13 mouse cellular contexts compared by ENCODE assay signal in the genomic region with DNA sequence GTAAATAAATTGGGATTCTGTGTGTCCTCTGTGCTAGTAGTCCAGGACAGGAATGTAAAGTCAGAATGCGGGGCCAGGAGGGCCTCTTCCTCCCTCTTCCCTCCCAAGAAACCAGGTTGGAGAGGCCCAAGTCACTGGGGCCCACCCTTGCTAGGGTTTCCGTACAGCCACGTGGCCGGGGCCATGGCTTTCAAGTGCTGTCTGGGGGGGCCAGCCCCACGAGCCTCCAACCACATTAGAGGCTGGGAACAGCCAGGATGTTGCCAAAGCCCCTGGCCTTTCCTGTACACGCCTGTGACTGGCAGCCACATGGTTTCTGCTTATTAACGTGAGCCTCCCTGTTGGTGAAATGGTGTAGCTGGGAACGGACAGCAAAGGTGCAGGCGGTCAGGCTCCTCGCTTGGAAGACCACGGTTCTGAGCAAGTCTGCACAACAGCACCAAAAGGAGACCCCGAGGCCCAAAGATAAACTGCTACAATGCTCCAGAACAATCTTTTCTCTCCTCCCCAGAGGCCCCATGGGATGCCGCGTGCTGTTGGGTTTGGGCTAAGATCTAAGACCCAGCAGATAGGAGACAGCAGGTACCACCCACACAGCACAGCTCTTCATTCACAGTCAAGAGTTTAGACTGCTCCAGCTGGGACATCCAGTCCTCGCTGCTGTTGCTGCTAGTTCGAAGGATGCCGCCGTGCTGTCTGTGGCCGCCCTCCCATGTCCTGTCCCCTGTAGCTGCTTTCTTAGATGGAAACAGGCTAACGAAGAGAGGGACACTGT. TPM values are rescaled to one million over a fixed set of nuclear protein-coding genes. Genes with fewer than 3 reads are reported as not detected.
DNase-seq lines count a peak whose midpoint lies in the region; ATAC-seq and TF ChIP-seq lines count a peak whose summit lies in the region.
"Had no signal": no experiment of that assay in that cellular context is flagged by ENCODE, and none has a peak within 500 bp of the region (broad histone marks: within the 10 kb centered on the region; RNA-seq: fewer than 3 reads in every experiment).

No protein-coding gene starts in this region.

- WGBS in midbrain, embryonic 14.5 days, result 91% methylated on average over 20 of the region's 20 CpGs

- peak in 1 of 2 experiments; percentile 28 for DNase-seq in left cerebral cortex, adult 2 months (ENCODE audit: extremely low spot score in 1 of 2, low spot score in 2 of 2)
- no peak for DNase-seq in left cerebral cortex, adult 11 months (ENCODE audit: low spot score)
- DNase-seq in induced T-regulatory cell, adult 2 months (ENCODE audit: low read depth), result peak; percentile 39
- DNase-seq in c-Kit-positive CD71-positive TER-119-positive erythroid progenitor cells, embryonic 14.5 days (ENCODE audit: low spot score), result no peak
- DNase-seq in midbrain, embryonic 14.5 days, result no peak
- DNase-seq: cerebellum, postnatal 10 days; heart, adult 18-20 months; kidney, adult 11 months; thymus, adult 18-20 months had no signal

- no peak overlapping the region for H3K4me2 ChIP-seq in midbrain, embryonic 14.5 days (ENCODE audit: low read length)

- H3K9me3 ChIP-seq in E14TG2a.4 (ENCODE audit: low read length), result no peaks in the 10 kb centered on the region
- no peaks in the 10 kb centered on the region for H3K9me3 ChIP-seq in midbrain, embryonic 14.5 days (ENCODE audit: control insufficient read depth, low read length)

- no peak overlapping the region for H3K9ac ChIP-seq in midbrain, embryonic 14.5 days (replicated peaks; ENCODE audit: low read length)
- H3K9ac ChIP-seq: liver, embryonic 14.5 days had no signal

- peak overlapping the region; percentile 61; the same call in 1 of the 2 replicates for H3K27ac ChIP-seq in left cerebral cortex, adult 2 months
- no peak overlapping the region for H3K27ac ChIP-seq in midbrain, embryonic 14.5 days (replicated peaks; ENCODE audit: low read depth, low read length)
- H3K27ac ChIP-seq: liver, embryonic 14.5 days; macrophage had no signal

- peak; percentile 74 for ATAC-seq in megakaryocyte progenitor cell, adult 5-6 weeks (replicated peaks; ENCODE audit: poor library complexity)
- no peak for ATAC-seq in midbrain, embryonic 14.5 days (ENCODE audit: low FRiP score, low TSS enrichment)

- TF ChIP-seq CTCF in left cerebral cortex, adult 2 months (IDR thresholded peaks at IDR 0.05), result no peak
- no peak for TF ChIP-seq CTCF in E14TG2a.4 (conservative IDR thresholded peaks at IDR 0.05; ENCODE audit: low read length)

- no peaks in the 10 kb centered on the region for H3K27me3 ChIP-seq in E14TG2a.4 (ENCODE audit: insufficient read depth, low read length)
- H3K27me3 ChIP-seq in midbrain, embryonic 14.5 days (ENCODE audit: control insufficient read depth, insufficient read depth, low read length), result no peaks in the 10 kb centered on the region

- no peak overlapping the region for H3K4me3 ChIP-seq in left cerebral cortex, adult 2 months
- peak overlapping the region; percentile 26 for H3K4me3 ChIP-seq in E14TG2a.4 (replicated peaks; ENCODE audit: low read length)
- no peak overlapping the region for H3K4me3 ChIP-seq in midbrain, embryonic 14.5 days (replicated peaks; ENCODE audit: low read depth, low read length)

- H3K36me3 ChIP-seq in E14TG2a.4 (ENCODE audit: insufficient read depth, low read length), result peaks cover 46% of the 10 kb centered on the region
- peaks cover 99% of the 10 kb centered on the region for H3K36me3 ChIP-seq in midbrain, embryonic 14.5 days (ENCODE audit: control insufficient read depth, insufficient read depth, low read length)

- intact Hi-C loops in left cerebral cortex, adult 2 months (cut with DNase I), result no loop called here

- H3K4me1 ChIP-seq in E14TG2a.4 (replicated peaks; ENCODE audit: low read depth, low read length), result peaks cover 66% of the 10 kb centered on the region
- no peaks in the 10 kb centered on the region for H3K4me1 ChIP-seq in midbrain, embryonic 14.5 days (ENCODE audit: control insufficient read depth, insufficient read depth, low read length)

RNA-seq across cellular contexts. Expression of gene Pik3cd, which starts 54.2 kb away (rescaled TPM):
- total RNA-seq in left cerebral cortex, adult 2 months (2021), result 10 to 100 TPM; 24.6 to 25.4 TPM
- 32.2 and 33.0 TPM in 2 replicates for total RNA-seq in megakaryocyte progenitor cell, adult 5-6 weeks (2015)
- 59.5 and 66.5 TPM in 2 replicates for total RNA-seq in megakaryocyte progenitor cell, adult 5-6 weeks (2017)
- polyA plus RNA-seq in midbrain, embryonic 14.5 days (2014; fragmentation: Nextera tagmentation; extraction: Ambion mirVana), result 12.7 and 14.2 TPM in 2 replicates
